Mouse (Mus musculus): Measurements from ENCODE around the gene Ptpn1. TPM values are rescaled to one million over a fixed set of nuclear protein-coding genes. Genes with fewer than 3 reads are reported as not detected.

The Ptpn1 gene
- polyA plus RNA-seq, 2 experiments from 2014 or later, result 146 to 155 TPM

DNA sequence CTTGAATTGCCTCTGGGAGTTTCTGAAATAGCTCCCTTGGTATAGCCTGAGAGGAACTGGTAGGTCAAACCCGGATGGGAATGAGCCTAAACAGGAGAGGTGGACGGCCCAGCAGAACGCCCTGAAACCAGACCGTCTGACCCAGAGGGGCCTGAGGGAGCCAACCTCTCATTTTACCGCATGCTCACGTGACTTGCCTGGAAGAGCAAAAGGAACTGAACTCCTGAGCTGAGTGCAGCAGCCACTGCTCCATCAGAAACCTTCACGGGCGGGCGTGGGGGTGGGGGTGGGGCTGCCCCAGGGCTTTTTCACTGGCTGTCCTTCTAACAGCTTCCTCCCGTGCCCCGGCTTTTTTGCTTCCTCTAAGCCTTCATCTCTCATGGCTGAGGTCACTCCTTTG, 79.0 kb downstream of the Ptpn1 start:
- ATAC-seq, result no peak

DNA sequence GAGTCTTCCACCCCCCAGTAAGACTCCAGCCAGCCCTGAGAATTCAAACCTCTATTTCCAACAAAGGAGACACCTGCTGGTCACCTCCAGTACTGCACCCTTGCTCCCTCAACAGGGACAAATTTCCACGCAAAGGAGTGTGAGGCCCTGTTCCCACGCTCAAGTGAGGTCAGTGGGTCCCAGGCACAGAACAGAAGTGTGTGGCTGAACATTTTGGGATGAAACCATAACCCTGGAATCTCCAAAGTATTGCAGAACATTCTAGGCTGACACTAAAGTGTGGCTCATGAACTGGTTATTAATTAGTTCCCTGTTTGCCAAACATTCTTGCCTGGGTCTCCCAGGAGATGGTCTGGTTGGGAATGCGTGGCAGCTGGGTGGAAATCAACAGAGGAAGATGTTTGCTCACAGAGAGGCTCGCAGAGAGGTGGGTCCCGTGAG, 85.1 kb downstream of the Ptpn1 start:
- no peak for ATAC-seq

DNA sequence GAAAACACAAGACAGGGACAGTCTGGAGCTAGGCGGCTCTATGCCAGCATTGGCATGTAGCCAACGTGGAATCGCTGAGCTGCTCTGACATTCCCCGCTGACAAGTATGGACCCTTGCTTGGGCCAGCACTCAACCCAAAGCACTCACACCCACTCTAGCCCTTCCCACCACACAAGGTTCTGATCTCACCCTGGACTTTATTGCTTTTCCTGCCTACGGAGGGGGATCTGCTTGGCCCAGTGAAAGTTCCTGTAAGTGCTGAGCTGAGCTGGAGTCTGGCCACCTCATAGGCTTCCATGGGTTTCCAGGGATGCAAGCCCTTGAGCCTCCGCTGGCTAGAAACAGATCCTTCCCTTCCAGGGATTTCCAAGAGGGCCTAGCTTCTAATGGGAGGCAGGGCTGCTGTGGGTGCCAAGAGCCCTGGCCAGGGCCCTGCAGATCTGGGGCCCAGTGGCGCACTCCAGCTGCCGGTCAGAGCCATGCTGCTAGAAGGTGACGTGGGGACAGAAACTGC, 87.4 kb downstream of the Ptpn1 start:
- ATAC-seq, result no peak

DNA sequence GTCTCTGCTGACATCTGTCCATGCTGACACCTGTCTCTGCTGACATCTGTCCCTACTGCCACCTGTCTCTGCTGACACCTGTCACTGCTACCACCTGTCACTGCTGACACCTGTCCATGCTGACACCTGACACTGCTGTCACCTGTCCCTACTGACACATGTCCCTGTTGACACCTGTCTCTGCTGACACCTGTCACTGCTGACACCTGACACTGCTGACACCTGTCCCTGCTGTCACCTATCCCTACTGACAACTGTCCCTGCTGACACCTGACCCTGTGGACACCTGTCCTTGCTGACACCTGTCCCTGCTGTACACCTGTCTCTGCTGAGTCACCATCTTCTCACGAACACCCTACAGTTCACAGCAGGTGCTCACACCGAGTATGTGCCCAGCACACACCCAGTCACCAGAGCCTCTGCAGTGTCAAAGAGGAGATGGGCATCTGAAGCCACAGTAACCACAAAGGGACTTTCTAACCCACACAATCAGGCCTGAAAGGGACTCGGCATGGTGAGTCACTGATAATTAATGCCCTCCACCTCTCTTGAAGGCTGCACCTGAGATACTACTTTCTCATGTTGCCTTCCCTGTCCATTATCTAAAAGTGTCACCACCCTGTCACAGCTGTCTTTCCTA, 92.0 kb downstream of the Ptpn1 start:
- ATAC-seq, result no peak

DNA sequence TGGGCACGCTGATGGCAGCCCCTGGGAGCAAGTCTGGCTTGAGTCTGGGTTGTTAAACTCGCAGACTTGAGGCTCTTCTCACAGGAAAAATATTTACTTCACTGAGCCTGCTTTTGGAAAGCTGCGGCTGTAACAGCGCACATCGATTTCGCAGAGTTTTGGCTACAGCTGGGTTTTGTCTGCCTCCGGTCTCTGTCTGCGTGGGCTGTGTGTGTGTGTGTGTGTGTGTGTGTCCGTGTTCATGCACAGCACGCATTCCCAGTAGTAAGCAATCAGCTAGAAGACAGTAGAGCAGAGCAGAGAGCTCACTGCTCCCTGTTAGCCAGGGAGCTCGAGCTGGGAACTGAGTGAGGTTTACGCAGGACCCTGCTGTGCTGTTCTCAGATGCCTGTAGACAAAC, 93.3 kb downstream of the Ptpn1 start:
- no peak for ATAC-seq

DNA sequence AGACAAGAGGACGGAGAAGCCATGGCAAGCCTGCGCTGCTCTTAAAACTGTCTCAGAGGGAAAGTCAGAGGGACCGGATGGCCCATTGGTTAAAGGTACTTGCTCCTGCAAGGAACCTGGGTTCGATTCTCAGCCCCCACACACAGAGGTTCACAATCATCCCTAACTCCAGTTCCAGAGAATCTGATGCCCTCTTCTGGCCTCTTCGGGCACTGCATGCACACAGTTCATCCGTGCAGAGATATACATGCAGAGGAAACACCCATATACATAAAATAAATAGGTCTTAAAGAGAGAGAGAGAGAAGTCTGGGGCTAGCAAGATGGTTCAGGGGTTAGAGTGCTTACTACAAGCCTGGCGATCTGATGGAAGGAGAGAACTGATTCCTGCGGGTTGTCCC, 94.0 kb downstream of the Ptpn1 start:
- ATAC-seq, result no peak

DNA sequence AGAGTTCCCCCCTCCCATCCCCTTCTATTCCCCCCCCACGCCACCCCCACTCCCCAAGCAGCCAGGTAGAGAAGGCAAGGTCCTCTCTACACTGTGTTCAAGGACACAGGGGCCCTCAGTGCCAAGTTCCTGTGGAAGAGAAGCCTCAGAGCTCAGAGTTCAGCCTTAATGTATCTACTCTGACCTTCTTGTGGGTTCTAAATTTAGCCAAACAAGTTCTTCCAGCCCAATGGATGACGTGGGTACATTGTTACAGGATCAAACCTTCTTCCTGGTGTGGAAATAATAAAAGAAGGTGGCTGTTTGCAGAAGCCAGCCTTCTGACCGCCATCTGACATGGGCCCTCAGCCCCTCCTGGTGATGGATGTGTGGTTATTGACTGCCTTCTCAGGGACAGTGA, 94.6 kb downstream of the Ptpn1 start:
- no peak for ATAC-seq

DNA sequence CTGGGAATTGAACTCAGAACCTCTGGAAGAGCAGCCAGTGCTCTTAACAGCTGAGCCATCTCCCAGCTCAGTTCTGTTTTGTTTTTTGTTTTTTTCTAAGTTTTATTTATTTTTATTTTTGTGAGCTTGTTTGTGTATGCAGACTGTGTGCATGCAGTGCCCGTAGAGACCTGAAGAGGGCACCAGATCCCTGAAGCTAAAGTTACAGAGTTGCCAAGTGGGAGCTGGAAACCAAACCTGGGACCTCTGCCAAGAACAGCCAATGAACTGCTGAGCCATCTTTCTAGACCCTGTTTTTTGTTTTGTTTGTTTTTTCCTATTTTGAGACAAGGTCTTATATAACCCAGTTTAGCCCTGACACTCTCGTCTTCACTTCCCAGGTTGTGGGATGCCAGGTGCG, 96.5 kb downstream of the Ptpn1 start:
- no peak for ATAC-seq

Other genes with a start within 250 kb of the Ptpn1 start
- 1 to 10 TPM in 1 of 2 experiments, under 1 TPM in 1; 0.32 to 2.6 TPM for gene Cebpb, start 243.1 kb upstream of the Ptpn1 start, polyA plus RNA-seq (2017; shearing (Covaris generic))
- gene Tmem189, start 242.2 kb upstream of the Ptpn1 start, polyA plus RNA-seq (2017; shearing (Covaris generic)), result 10 to 100 TPM; 12.6 to 13.5 TPM
- under 1 TPM; 0.43 to 0.70 TPM for gene Ripor3, start 78.6 kb downstream of the Ptpn1 start, polyA plus RNA-seq (2017; shearing (Covaris generic))
- 1 to 10 TPM in 1 of 2 experiments, under 1 TPM in 1; 0.48 to 1.1 TPM for gene Pard6b, start 148.9 kb downstream of the Ptpn1 start, polyA plus RNA-seq (2017; shearing (Covaris generic))